Mouse (Mus musculus): ENCODE results near the gene Cdc42se1. TPM values are rescaled to one million over a fixed set of nuclear protein-coding genes. Genes with fewer than 3 reads are reported as not detected.
A peak's percentile ranks its signal among the peaks of the same experiment; 100 is the strongest.

Gene Cdc42se1
- total and polyA plus RNA-seq, 3 experiments: 88.3 to 128 (median 109) TPM

DNA sequence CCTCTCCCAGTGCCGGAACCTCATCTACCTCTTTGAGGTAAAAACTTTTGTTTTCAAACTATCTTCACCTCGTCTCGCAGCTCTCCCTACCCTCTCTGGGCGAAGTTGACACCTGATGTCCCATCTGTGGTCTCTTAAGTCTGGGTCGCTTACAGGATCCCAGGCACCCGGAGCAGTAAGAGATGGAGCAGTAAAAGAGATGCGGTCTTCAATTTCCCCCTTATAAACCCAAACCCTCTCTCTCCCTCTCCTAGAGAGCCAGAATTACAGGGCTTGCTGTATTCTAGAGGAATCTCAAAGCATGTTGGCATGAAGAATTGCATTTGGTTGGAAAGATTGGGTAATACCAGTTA is 55.0 kb downstream of the Cdc42se1 start:
- H3K27me3 ChIP-seq (ENCODE audit: insufficient read depth, low read length): no peaks in the 10 kb centered on the region
- peaks cover 63% of the 10 kb centered on the region for H3K4me1 ChIP-seq (ENCODE audit: insufficient read depth, low read depth, low read length)
- DNase-seq (ENCODE audit: low spot score) (no peak), ATAC-seq (ENCODE audit: extremely low read depth, insufficient number of reproducible peaks, low FRiP score, poor library complexity, severe bottlenecking) (no peak)
- peaks cover 40% of the 10 kb centered on the region for H3K36me3 ChIP-seq (replicated peaks)
- peak overlapping the region; percentile 78 for H3K4me3 ChIP-seq (ENCODE audit: low read depth, low read length)
- H3K9me3 ChIP-seq (replicated peaks): no peaks in the 10 kb centered on the region
- TF ChIP-seq TAL1 (conservative IDR thresholded peaks at IDR 0.05; ENCODE audit: low read depth, low read length) (no peak), GATA2 (IDR thresholded peaks at IDR 0.05; ENCODE audit: borderline replicate concordance, low read depth, low read length) (no peak), GATA1 (IDR thresholded peaks at IDR 0.05; ENCODE audit: borderline replicate concordance, low read length) (no peak), CTCF (IDR thresholded peaks at IDR 0.05; ENCODE audit: low read depth, low read length) (no peak), POLR2AphosphoS5 (IDR thresholded peaks at IDR 0.05; ENCODE audit: insufficient replicate concordance, low read depth, low read length) (no peak)

DNA sequence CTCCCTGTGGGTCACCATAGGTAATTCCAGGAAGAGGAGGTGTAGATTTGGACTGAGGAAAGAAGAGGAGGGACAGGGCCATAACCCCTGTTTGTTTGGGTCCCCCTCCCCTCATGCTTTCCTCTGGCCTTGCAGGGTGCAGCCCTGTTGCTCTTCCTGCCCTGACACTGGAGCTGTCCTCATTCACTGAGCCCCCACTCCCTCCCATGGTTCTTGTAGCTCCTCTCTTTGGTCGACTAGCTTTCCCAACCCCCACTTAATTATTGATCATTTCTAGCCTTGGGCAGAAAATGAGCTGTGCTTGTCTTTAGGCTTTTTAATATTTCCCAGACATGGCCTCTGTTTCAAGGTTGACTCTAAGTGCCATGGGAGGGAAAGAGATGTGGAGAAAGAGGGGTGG is 55.5 kb downstream of the Cdc42se1 start:
- peaks cover 43% of the 10 kb centered on the region for H3K36me3 ChIP-seq (replicated peaks)
- H3K4me1 ChIP-seq (ENCODE audit: insufficient read depth, low read depth, low read length): peaks cover 59% of the 10 kb centered on the region
- DNase-seq (ENCODE audit: low spot score) (no peak), ATAC-seq (ENCODE audit: extremely low read depth, insufficient number of reproducible peaks, low FRiP score, poor library complexity, severe bottlenecking) (no peak)
- H3K27me3 ChIP-seq (ENCODE audit: insufficient read depth, low read length): no peaks in the 10 kb centered on the region
- TF ChIP-seq CTCF (IDR thresholded peaks at IDR 0.05; ENCODE audit: low read depth, low read length) (no peak), TAL1 (conservative IDR thresholded peaks at IDR 0.05; ENCODE audit: low read depth, low read length) (no peak), POLR2AphosphoS5 (IDR thresholded peaks at IDR 0.05; ENCODE audit: insufficient replicate concordance, low read depth, low read length) (no peak), GATA2 (IDR thresholded peaks at IDR 0.05; ENCODE audit: borderline replicate concordance, low read depth, low read length) (no peak), GATA1 (IDR thresholded peaks at IDR 0.05; ENCODE audit: borderline replicate concordance, low read length) (no peak)
- no peaks in the 10 kb centered on the region for H3K9me3 ChIP-seq (replicated peaks)
- H3K4me3 ChIP-seq (ENCODE audit: low read depth, low read length): peak overlapping the region; percentile 78

DNA sequence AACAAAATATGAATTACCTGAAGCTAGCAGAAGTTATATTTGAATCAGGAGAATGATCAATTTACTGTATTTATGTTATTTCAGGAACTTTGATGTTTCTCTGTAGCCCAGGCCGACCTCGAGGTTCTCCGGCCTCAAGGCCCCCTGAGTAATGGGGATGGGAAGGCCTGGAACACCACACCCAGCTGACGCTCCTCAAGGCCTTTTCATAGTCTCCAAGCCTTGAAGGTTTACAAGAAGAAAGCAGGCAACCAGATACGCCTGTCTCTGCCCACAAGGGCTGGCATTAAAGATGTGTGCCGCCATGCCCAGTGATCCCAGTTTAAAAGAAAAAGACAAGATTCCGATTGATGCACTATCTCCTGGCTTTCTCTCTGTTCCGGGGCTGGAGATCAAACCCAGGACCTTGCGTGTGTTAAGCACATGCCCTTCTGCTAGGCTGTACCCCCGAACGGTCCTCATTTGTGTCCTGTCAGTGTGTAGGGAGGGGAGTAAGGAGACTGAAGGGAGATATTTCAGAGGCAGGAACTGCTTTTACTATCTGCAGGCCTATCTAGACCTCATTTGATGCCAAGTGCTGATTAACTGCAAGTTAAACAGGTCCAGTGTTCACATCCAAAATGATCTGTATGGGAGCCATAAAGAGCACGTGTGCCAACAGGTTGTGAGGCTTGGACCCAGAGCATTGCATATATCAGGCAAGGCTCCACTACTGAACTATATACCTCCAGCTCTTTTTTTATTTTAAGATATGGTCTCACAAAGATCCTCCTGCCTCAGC is 56.2 kb downstream of the Cdc42se1 start:
- Histone ChIP-seq H3K9me3 (replicated peaks) (no peaks in the 10 kb centered on the region), H3K27me3 (ENCODE audit: insufficient read depth, low read length) (no peaks in the 10 kb centered on the region), H3K36me3 (replicated peaks) (peaks cover 46% of the 10 kb centered on the region), H3K4me1 (ENCODE audit: insufficient read depth, low read depth, low read length) (peaks cover 52% of the 10 kb centered on the region), H3K4me3 (ENCODE audit: low read depth, low read length) (no peak overlapping the region; the same call in 1 of the 2 replicates)
- ATAC-seq (ENCODE audit: extremely low read depth, insufficient number of reproducible peaks, low FRiP score, poor library complexity, severe bottlenecking) (no peak), DNase-seq (ENCODE audit: low spot score) (no peak)
- no peak for TF ChIP-seq GATA2 (IDR thresholded peaks at IDR 0.05; ENCODE audit: borderline replicate concordance, low read depth, low read length)
- TF ChIP-seq CTCF (IDR thresholded peaks at IDR 0.05; ENCODE audit: low read depth, low read length): no peak
- no peak for TF ChIP-seq TAL1 (conservative IDR thresholded peaks at IDR 0.05; ENCODE audit: low read depth, low read length)
- TF ChIP-seq POLR2AphosphoS5 (IDR thresholded peaks at IDR 0.05; ENCODE audit: insufficient replicate concordance, low read depth, low read length): no peak
- no peak for TF ChIP-seq GATA1 (IDR thresholded peaks at IDR 0.05; ENCODE audit: borderline replicate concordance, low read length)

DNA sequence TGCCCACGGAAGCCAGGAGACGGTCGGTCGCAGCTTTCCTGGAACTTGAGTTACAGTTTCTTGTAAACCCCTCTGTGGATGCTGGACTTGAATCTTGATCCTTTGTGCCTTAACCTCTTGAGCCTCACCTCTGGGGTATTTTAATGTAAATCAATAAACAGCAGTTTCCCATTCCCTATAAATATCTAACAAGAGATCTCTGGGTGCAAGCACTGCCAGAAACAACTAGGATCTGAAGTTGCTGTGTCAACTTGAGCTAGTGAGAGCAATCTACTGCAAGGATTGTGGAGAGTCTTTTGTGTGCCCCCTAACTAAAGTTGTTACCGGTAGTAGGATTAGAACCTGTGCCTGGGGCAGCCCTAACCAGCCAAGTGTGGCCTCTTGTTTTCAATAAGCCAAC is 56.9 kb downstream of the Cdc42se1 start:
- ATAC-seq (ENCODE audit: extremely low read depth, insufficient number of reproducible peaks, low FRiP score, poor library complexity, severe bottlenecking) (no peak), DNase-seq (ENCODE audit: low spot score) (no peak)
- Histone ChIP-seq H3K9me3 (replicated peaks) (no peaks in the 10 kb centered on the region), H3K4me1 (ENCODE audit: insufficient read depth, low read depth, low read length) (peaks cover 49% of the 10 kb centered on the region), H3K36me3 (replicated peaks) (peaks cover 53% of the 10 kb centered on the region), H3K27me3 (ENCODE audit: insufficient read depth, low read length) (no peaks in the 10 kb centered on the region), H3K4me3 (ENCODE audit: low read depth, low read length) (no peak overlapping the region)
- TF ChIP-seq GATA2 (IDR thresholded peaks at IDR 0.05; ENCODE audit: borderline replicate concordance, low read depth, low read length) (no peak), GATA1 (IDR thresholded peaks at IDR 0.05; ENCODE audit: borderline replicate concordance, low read length) (no peak), TAL1 (conservative IDR thresholded peaks at IDR 0.05; ENCODE audit: low read depth, low read length) (no peak), CTCF (IDR thresholded peaks at IDR 0.05; ENCODE audit: low read depth, low read length) (no peak)

Other genes starting within 250 kb of the Cdc42se1 start
- 44.7 and 52.9 TPM in 2 replicates for gene Zfp687, start 213.3 kb upstream of the Cdc42se1 start, total RNA-seq (2014; fragmentation: Nextera tagmentation)
- gene Zfp687, start 213.3 kb upstream of the Cdc42se1 start, total RNA-seq (2017): 22.4 and 27.5 TPM in 2 replicates
- gene Zfp687, start 213.3 kb upstream of the Cdc42se1 start, polyA plus RNA-seq (2012): 64.0 and 72.5 TPM in 2 replicates
- gene Psmd4, start 186.1 kb upstream of the Cdc42se1 start, total RNA-seq (2014; fragmentation: Nextera tagmentation): 92.0 and 92.7 TPM in 2 replicates
- 374 and 411 TPM in 2 replicates for gene Psmd4, start 186.1 kb upstream of the Cdc42se1 start, total RNA-seq (2017)
- 108 and 177 TPM in 2 replicates for gene Psmd4, start 186.1 kb upstream of the Cdc42se1 start, polyA plus RNA-seq (2012)
- 67.5 and 67.6 TPM in 2 replicates for gene Pip5k1a, start 121.8 kb upstream of the Cdc42se1 start, total RNA-seq (2014; fragmentation: Nextera tagmentation)
- gene Pip5k1a, start 121.8 kb upstream of the Cdc42se1 start, total RNA-seq (2017): 39.3 and 40.1 TPM in 2 replicates
- gene Pip5k1a, start 121.8 kb upstream of the Cdc42se1 start, polyA plus RNA-seq (2012): 21.9 and 30.0 TPM in 2 replicates
- 108 and 120 TPM in 2 replicates for gene Vps72, start 117.7 kb upstream of the Cdc42se1 start, total RNA-seq (2014; fragmentation: Nextera tagmentation)
- gene Vps72, start 117.7 kb upstream of the Cdc42se1 start, total RNA-seq (2017): 96.2 and 146 TPM in 2 replicates
- 274 and 307 TPM in 2 replicates for gene Vps72, start 117.7 kb upstream of the Cdc42se1 start, polyA plus RNA-seq (2012)
- gene Tmod4, start 104.3 kb upstream of the Cdc42se1 start, total RNA-seq (2014; fragmentation: Nextera tagmentation): 9.9 and 11.7 TPM in 2 replicates
- 3.3 and 4.5 TPM in 2 replicates for gene Tmod4, start 104.3 kb upstream of the Cdc42se1 start, total RNA-seq (2017)
- 0.17 and 0.22 TPM in 2 replicates for gene Tmod4, start 104.3 kb upstream of the Cdc42se1 start, polyA plus RNA-seq (2012)
- gene Scnm1, start 94.7 kb upstream of the Cdc42se1 start, total RNA-seq (2014; fragmentation: Nextera tagmentation): 85.9 and 107 TPM in 2 replicates
- gene Scnm1, start 94.7 kb upstream of the Cdc42se1 start, total RNA-seq (2017): 76.8 and 81.5 TPM in 2 replicates
- gene Scnm1, start 94.7 kb upstream of the Cdc42se1 start, polyA plus RNA-seq (2012): 7.1 and 8.2 TPM in 2 replicates
- gene Lysmd1, start 94.6 kb upstream of the Cdc42se1 start, total RNA-seq (2014; fragmentation: Nextera tagmentation): 5.9 and 7.0 TPM in 2 replicates
- gene Lysmd1, start 94.6 kb upstream of the Cdc42se1 start, total RNA-seq (2017): 10.7 and 11.1 TPM in 2 replicates
- gene Lysmd1, start 94.6 kb upstream of the Cdc42se1 start, polyA plus RNA-seq (2012): 5.6 and 7.4 TPM in 2 replicates
- not detected in 2 replicates for gene Tnfaip8l2, start 86.4 kb upstream of the Cdc42se1 start, total RNA-seq (2014; fragmentation: Nextera tagmentation)
- gene Tnfaip8l2, start 86.4 kb upstream of the Cdc42se1 start, total RNA-seq (2017): 0.16 TPM in 1 of 2 replicates, not detected in the other
- not detected in 2 replicates for gene Tnfaip8l2, start 86.4 kb upstream of the Cdc42se1 start, polyA plus RNA-seq (2012)
- 1.9 and 3.4 TPM in 2 replicates for gene Sema6c, start 68.3 kb upstream of the Cdc42se1 start, total RNA-seq (2014; fragmentation: Nextera tagmentation)
- gene Sema6c, start 68.3 kb upstream of the Cdc42se1 start, total RNA-seq (2017): 0.52 and 0.71 TPM in 2 replicates
- gene Sema6c, start 68.3 kb upstream of the Cdc42se1 start, polyA plus RNA-seq (2012): 1.6 and 1.8 TPM in 2 replicates
- gene Gabpb2, start 10.8 kb upstream of the Cdc42se1 start, total RNA-seq (2014; fragmentation: Nextera tagmentation): 62.8 and 72.3 TPM in 2 replicates
- gene Gabpb2, start 10.8 kb upstream of the Cdc42se1 start, total RNA-seq (2017): 91.7 and 110 TPM in 2 replicates
- 3.9 and 6.2 TPM in 2 replicates for gene Gabpb2, start 10.8 kb upstream of the Cdc42se1 start, polyA plus RNA-seq (2012)
- gene Mllt11, start 3.4 kb downstream of the Cdc42se1 start, total RNA-seq (2014; fragmentation: Nextera tagmentation): 7.7 and 8.1 TPM in 2 replicates
- gene Mllt11, start 3.4 kb downstream of the Cdc42se1 start, total RNA-seq (2017): 8.3 and 10.4 TPM in 2 replicates
- 3.3 and 4.1 TPM in 2 replicates for gene Mllt11, start 3.4 kb downstream of the Cdc42se1 start, polyA plus RNA-seq (2012)
- 0.78 TPM in 1 of 2 replicates, not detected in the other for gene Gm128, start 12.9 kb downstream of the Cdc42se1 start, total RNA-seq (2014; fragmentation: Nextera tagmentation)
- 0.12 TPM in 1 of 2 replicates, not detected in the other for gene Gm128, start 12.9 kb downstream of the Cdc42se1 start, total RNA-seq (2017)
- not detected in 2 replicates for gene Gm128, start 12.9 kb downstream of the Cdc42se1 start, polyA plus RNA-seq (2012)
- not detected in 2 replicates for gene Bnipl, start 22.5 kb downstream of the Cdc42se1 start, total RNA-seq (2014; fragmentation: Nextera tagmentation)
- gene Bnipl, start 22.5 kb downstream of the Cdc42se1 start, total RNA-seq (2017): 0.35 TPM in 1 of 2 replicates, not detected in the other
- gene Bnipl, start 22.5 kb downstream of the Cdc42se1 start, polyA plus RNA-seq (2012): 0.03 and 0.12 TPM in 2 replicates
- gene Mindy1, start 52.6 kb downstream of the Cdc42se1 start, total RNA-seq (2014; fragmentation: Nextera tagmentation): 49.1 and 49.7 TPM in 2 replicates
- gene Mindy1, start 52.6 kb downstream of the Cdc42se1 start, total RNA-seq (2017): 31.4 and 36.0 TPM in 2 replicates
- gene Mindy1, start 52.6 kb downstream of the Cdc42se1 start, polyA plus RNA-seq (2012): 77.5 and 97.0 TPM in 2 replicates
- 32.3 and 33.5 TPM in 2 replicates for gene Prune1, start 53.3 kb downstream of the Cdc42se1 start, total RNA-seq (2014; fragmentation: Nextera tagmentation)
- gene Prune1, start 53.3 kb downstream of the Cdc42se1 start, total RNA-seq (2017): 14.7 and 15.1 TPM in 2 replicates
- 3.8 and 4.8 TPM in 2 replicates for gene Prune1, start 53.3 kb downstream of the Cdc42se1 start, polyA plus RNA-seq (2012)
- 15.2 and 29.8 TPM in 2 replicates for gene Anxa9, start 78.4 kb downstream of the Cdc42se1 start, total RNA-seq (2014; fragmentation: Nextera tagmentation)
- 9.4 and 10.3 TPM in 2 replicates for gene Anxa9, start 78.4 kb downstream of the Cdc42se1 start, total RNA-seq (2017)
- 1.1 and 1.4 TPM in 2 replicates for gene Anxa9, start 78.4 kb downstream of the Cdc42se1 start, polyA plus RNA-seq (2012)
- 284 and 285 TPM in 2 replicates for gene Cers2, start 86.1 kb downstream of the Cdc42se1 start, total RNA-seq (2014; fragmentation: Nextera tagmentation)
- gene Cers2, start 86.1 kb downstream of the Cdc42se1 start, total RNA-seq (2017): 197 and 249 TPM in 2 replicates
- gene Cers2, start 86.1 kb downstream of the Cdc42se1 start, polyA plus RNA-seq (2012): 459 and 654 TPM in 2 replicates
- gene Setdb1, start 128.5 kb downstream of the Cdc42se1 start, total RNA-seq (2014; fragmentation: Nextera tagmentation): 157 and 159 TPM in 2 replicates
- 120 and 128 TPM in 2 replicates for gene Setdb1, start 128.5 kb downstream of the Cdc42se1 start, total RNA-seq (2017)
- gene Setdb1, start 128.5 kb downstream of the Cdc42se1 start, polyA plus RNA-seq (2012): 66.1 and 72.8 TPM in 2 replicates
- gene 4930558C23Rik, start 174.1 kb downstream of the Cdc42se1 start, total RNA-seq (2014; fragmentation: Nextera tagmentation): not detected in 2 replicates
- not detected in 2 replicates for gene 4930558C23Rik, start 174.1 kb downstream of the Cdc42se1 start, total RNA-seq (2017)
- gene 4930558C23Rik, start 174.1 kb downstream of the Cdc42se1 start, polyA plus RNA-seq (2012): not detected in 2 replicates
- 164 and 171 TPM in 2 replicates for gene Arnt, start 205.7 kb downstream of the Cdc42se1 start, total RNA-seq (2014; fragmentation: Nextera tagmentation)
- 37.6 and 41.6 TPM in 2 replicates for gene Arnt, start 205.7 kb downstream of the Cdc42se1 start, total RNA-seq (2017)
- gene Arnt, start 205.7 kb downstream of the Cdc42se1 start, polyA plus RNA-seq (2012): 53.0 and 53.5 TPM in 2 replicates

Data from G1E (cell line).